Mouse (Mus musculus): ENCODE data around the gene Ppp3ca.

- no peak for TF ChIP-seq POLR2A (IDR thresholded peaks at IDR 0.05; ENCODE audit: insufficient read depth, low read length)
- no peak for TF ChIP-seq CTCF (IDR thresholded peaks at IDR 0.05; ENCODE audit: low read depth, low read length)
These were observed 79.5 kb downstream of the Ppp3ca start for GRCm38 (mm10) chr3:136749477-136749797.

Data from ES-Bruce4 (cell line).